In genomic region chr2:39012768-39013279, GRCm38 (mm10) we compare ENCODE assay signal across 28 mouse cellular contexts. TPM values are rescaled to one million over a fixed set of nuclear protein-coding genes. Genes with fewer than 3 reads are reported as not detected.
DNase-seq lines count a peak whose midpoint lies in the region; ATAC-seq lines count a peak whose summit lies in the region.
"Had no signal": no experiment of that assay in that cellular context is flagged by ENCODE, and none has a peak within 500 bp of the region (broad histone marks: within the 10 kb centered on the region; RNA-seq: fewer than 3 reads in every experiment).

No protein-coding gene starts in this region.

- DNase-seq in adrenal gland, adult (ENCODE audit: inconsistent age in 2 of 2, low spot score in 1 of 2) = peak; percentile 47 to 66
- no peak for DNase-seq in adrenal gland, postnatal 25 days
- DNase-seq in heart, adult 11 months = peak; percentile 84
- DNase-seq in urinary bladder, adult 18-20 months (ENCODE audit: low spot score in 2 of 2) = no peak
- DNase-seq: adrenal gland, adult 8-10 months; cerebellum, adult 8-10 months; cerebellum, postnatal 25 days; gastrocnemius, postnatal 25 days; heart, adult 2 months; heart, postnatal 10 days; kidney, adult 18-20 months; kidney, postnatal 36 days; layer of hippocampus, postnatal 36 days; left cerebral cortex, postnatal 4 days; lung, embryonic 14.5 days; lung, postnatal 14 days had no signal

- no peak overlapping the region for H3K9ac ChIP-seq in heart, embryonic 11.5 days (ENCODE audit: low read depth, low read length)
- H3K9ac ChIP-seq in neural tube, embryonic 13.5 days = 0 out of 2 replicates have a peak overlapping the region, but pooled peaks have one; percentile 22
- no peak overlapping the region for H3K9ac ChIP-seq in neural tube, embryonic 15.5 days (replicated peaks)
- H3K9ac ChIP-seq: heart, embryonic 13.5 days; hindbrain, embryonic 15.5 days; liver, embryonic 14.5 days; lung, embryonic 14.5 days; midbrain, embryonic 12.5 days; stomach, embryonic 15.5 days had no signal

- WGBS in heart, embryonic 11.5 days (ENCODE audit: insufficient replicate concordance) = 83% methylated on average over 7 of the region's 7 CpGs
- WGBS in neural tube, embryonic 13.5 days = 91% methylated on average over 7 of the region's 7 CpGs
- WGBS in neural tube, embryonic 15.5 days = 90% methylated on average over 7 of the region's 7 CpGs

- H3K9me3 ChIP-seq in heart, embryonic 11.5 days (replicated peaks; ENCODE audit: control insufficient read depth, low read length) = no peaks in the 10 kb centered on the region
- no peaks in the 10 kb centered on the region for H3K9me3 ChIP-seq in neural tube, embryonic 13.5 days
- H3K9me3 ChIP-seq in neural tube, embryonic 15.5 days (replicated peaks) = no peaks in the 10 kb centered on the region
- H3K9me3 ChIP-seq: G1E; heart, embryonic 13.5 days; hindbrain, embryonic 15.5 days; midbrain, embryonic 12.5 days; neural tube, embryonic 12.5 days; stomach, embryonic 15.5 days had no signal

- no peak overlapping the region for H3K27ac ChIP-seq in heart, embryonic 11.5 days (ENCODE audit: low read depth, low read length)
- H3K27ac ChIP-seq in neural tube, embryonic 13.5 days (replicated peaks) = no peak overlapping the region
- no peak overlapping the region for H3K27ac ChIP-seq in neural tube, embryonic 15.5 days (replicated peaks)
- H3K27ac ChIP-seq: heart, embryonic 13.5 days; hindbrain, embryonic 15.5 days; liver, embryonic 14.5 days; midbrain, embryonic 12.5 days; neural tube, embryonic 12.5 days; stomach, embryonic 15.5 days had no signal

- peaks cover 19% of the 10 kb centered on the region for H3K36me3 ChIP-seq in heart, embryonic 11.5 days (ENCODE audit: control insufficient read depth, insufficient read depth, low read length)
- peaks cover 64% of the 10 kb centered on the region for H3K36me3 ChIP-seq in neural tube, embryonic 13.5 days
- H3K36me3 ChIP-seq in neural tube, embryonic 15.5 days = peaks cover 56% of the 10 kb centered on the region

- no peaks in the 10 kb centered on the region for H3K27me3 ChIP-seq in heart, embryonic 11.5 days (ENCODE audit: control insufficient read depth, insufficient read depth, low read length)
- no peaks in the 10 kb centered on the region for H3K27me3 ChIP-seq in neural tube, embryonic 13.5 days
- H3K27me3 ChIP-seq in neural tube, embryonic 15.5 days (replicated peaks) = no peaks in the 10 kb centered on the region
- H3K27me3 ChIP-seq: heart, embryonic 13.5 days; hindbrain, embryonic 15.5 days; midbrain, embryonic 12.5 days; neural tube, embryonic 12.5 days; stomach, embryonic 15.5 days had no signal

- H3K4me3 ChIP-seq in heart, embryonic 11.5 days (ENCODE audit: low read depth, low read length) = no peak overlapping the region
- no peak overlapping the region for H3K4me3 ChIP-seq in neural tube, embryonic 13.5 days
- no peak overlapping the region for H3K4me3 ChIP-seq in neural tube, embryonic 15.5 days (replicated peaks)
- H3K4me3 ChIP-seq: heart, adult 2 months; heart, embryonic 13.5 days; hindbrain, embryonic 15.5 days; midbrain, embryonic 12.5 days; myocyte; neural tube, embryonic 12.5 days; stomach, embryonic 15.5 days had no signal

- peaks cover 8% of the 10 kb centered on the region for H3K4me1 ChIP-seq in heart, embryonic 11.5 days (ENCODE audit: control insufficient read depth, insufficient read depth, low read length)
- peaks cover 35% of the 10 kb centered on the region for H3K4me1 ChIP-seq in neural tube, embryonic 13.5 days (replicated peaks)
- H3K4me1 ChIP-seq in neural tube, embryonic 15.5 days = peaks cover 24% of the 10 kb centered on the region

- ATAC-seq in heart, embryonic 11.5 days (replicated peaks; ENCODE audit: insufficient number of reproducible peaks, low FRiP score, low TSS enrichment) = no peak
- no peak for ATAC-seq in neural tube, embryonic 13.5 days (ENCODE audit: low read depth)
- no peak for ATAC-seq in neural tube, embryonic 15.5 days (ENCODE audit: low FRiP score)
- ATAC-seq: forebrain, embryonic 14.5 days had no signal

- no peak overlapping the region for H3K4me2 ChIP-seq in heart, embryonic 11.5 days
- H3K4me2 ChIP-seq in neural tube, embryonic 13.5 days = no peak overlapping the region
- no peak overlapping the region for H3K4me2 ChIP-seq in neural tube, embryonic 15.5 days
- H3K4me2 ChIP-seq: heart, embryonic 13.5 days; hindbrain, embryonic 15.5 days; lung, embryonic 14.5 days; midbrain, embryonic 12.5 days; neural tube, embryonic 12.5 days; stomach, embryonic 15.5 days had no signal

RNA-seq across cellular contexts. Expression of gene Rpl35, which starts 7.4 kb away (rescaled TPM):
- 390 and 397 TPM in 2 replicates for total RNA-seq in adrenal gland, postnatal 25 days (2021)
- polyA plus RNA-seq in heart, embryonic 11.5 days (2014; fragmentation: Nextera tagmentation; extraction: Ambion mirVana) = 768 and 887 TPM in 2 replicates
- 752 and 755 TPM in 2 replicates for polyA plus RNA-seq in neural tube, embryonic 13.5 days (2015; fragmentation: Nextera tagmentation; extraction: Ambion mirVana)
- polyA plus RNA-seq in neural tube, embryonic 15.5 days (2015; fragmentation: Nextera tagmentation; extraction: Ambion mirVana) = 636 TPM in 2 replicates

RNA-seq across cellular contexts. Expression of gene Arpc5l, which starts 7.7 kb away (rescaled TPM):
- total RNA-seq in adrenal gland, postnatal 25 days (2021) = 71.2 and 78.8 TPM in 2 replicates
- polyA plus RNA-seq in heart, embryonic 11.5 days (2014; fragmentation: Nextera tagmentation; extraction: Ambion mirVana) = 82.9 and 97.0 TPM in 2 replicates
- polyA plus RNA-seq in neural tube, embryonic 13.5 days (2015; fragmentation: Nextera tagmentation; extraction: Ambion mirVana) = 137 and 154 TPM in 2 replicates
- polyA plus RNA-seq in neural tube, embryonic 15.5 days (2015; fragmentation: Nextera tagmentation; extraction: Ambion mirVana) = 146 and 156 TPM in 2 replicates

RNA-seq across cellular contexts. Expression of gene Wdr38, which starts 15.5 kb away (rescaled TPM):
- 0.43 and 0.85 TPM in 2 replicates for total RNA-seq in adrenal gland, postnatal 25 days (2021)
- 0.65 and 1.3 TPM in 2 replicates for polyA plus RNA-seq in heart, embryonic 11.5 days (2014; fragmentation: Nextera tagmentation; extraction: Ambion mirVana)
- 1.9 and 2.1 TPM in 2 replicates for polyA plus RNA-seq in neural tube, embryonic 13.5 days (2015; fragmentation: Nextera tagmentation; extraction: Ambion mirVana)
- polyA plus RNA-seq in neural tube, embryonic 15.5 days (2015; fragmentation: Nextera tagmentation; extraction: Ambion mirVana) = 1.6 and 1.8 TPM in 2 replicates

RNA-seq across cellular contexts. Expression of gene Golga1, which starts 52.5 kb away (rescaled TPM):
- total RNA-seq in adrenal gland, postnatal 25 days (2021) = 32.8 and 38.5 TPM in 2 replicates
- 19.3 and 23.2 TPM in 2 replicates for polyA plus RNA-seq in heart, embryonic 11.5 days (2014; fragmentation: Nextera tagmentation; extraction: Ambion mirVana)
- 28.4 and 34.6 TPM in 2 replicates for polyA plus RNA-seq in neural tube, embryonic 13.5 days (2015; fragmentation: Nextera tagmentation; extraction: Ambion mirVana)
- 27.9 and 28.9 TPM in 2 replicates for polyA plus RNA-seq in neural tube, embryonic 15.5 days (2015; fragmentation: Nextera tagmentation; extraction: Ambion mirVana)

Comparison
In these comparisons a context has a peak if more than half of its experiments do, and no peak if none do; other contexts are left out.
1. DNase-seq: peak in adrenal gland, adult (2 of 2) and heart, adult 11 months (single experiment); none in adrenal gland, postnatal 25 days (single experiment) and urinary bladder, adult 18-20 months (0 of 2).